Mouse (Mus musculus): ENCODE measurements at regions not wholly inside any gene's neighbourhood (a gene's known extent, or its start where the extent isn't known, plus 50 kb on each side); places are given as distances from the start of the nearest gene placed in this dataset.

GRCm38 (mm10) chr10:45763160-45763955, 185.7 kb downstream of the Hace1 start:
- DNase-seq = no peak

DNA sequence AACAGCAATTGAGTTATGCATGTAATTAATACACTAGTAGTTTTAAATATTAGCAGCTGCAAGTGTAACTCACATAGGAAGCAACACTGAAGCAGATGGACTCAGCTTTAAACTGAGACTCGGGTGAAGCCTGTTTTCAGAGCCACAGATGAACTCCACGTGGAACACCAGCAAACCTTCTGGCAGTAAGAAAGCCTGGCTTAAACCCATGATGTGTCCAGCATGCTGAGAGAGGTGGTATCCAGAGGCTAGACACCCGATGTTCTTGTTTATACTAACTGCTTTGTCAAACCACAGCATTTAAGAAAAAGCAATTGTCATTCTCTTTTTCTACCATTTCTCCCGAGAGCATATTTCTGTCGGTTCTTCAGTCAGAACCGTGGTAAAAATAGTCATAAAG, 202.1 kb downstream of the Hace1 start:
- DNase-seq = no peak

- DNase-seq = no peak
Observed at GRCm38 (mm10) chr10:45783026-45783425, 205.4 kb downstream of the Hace1 start.

DNA sequence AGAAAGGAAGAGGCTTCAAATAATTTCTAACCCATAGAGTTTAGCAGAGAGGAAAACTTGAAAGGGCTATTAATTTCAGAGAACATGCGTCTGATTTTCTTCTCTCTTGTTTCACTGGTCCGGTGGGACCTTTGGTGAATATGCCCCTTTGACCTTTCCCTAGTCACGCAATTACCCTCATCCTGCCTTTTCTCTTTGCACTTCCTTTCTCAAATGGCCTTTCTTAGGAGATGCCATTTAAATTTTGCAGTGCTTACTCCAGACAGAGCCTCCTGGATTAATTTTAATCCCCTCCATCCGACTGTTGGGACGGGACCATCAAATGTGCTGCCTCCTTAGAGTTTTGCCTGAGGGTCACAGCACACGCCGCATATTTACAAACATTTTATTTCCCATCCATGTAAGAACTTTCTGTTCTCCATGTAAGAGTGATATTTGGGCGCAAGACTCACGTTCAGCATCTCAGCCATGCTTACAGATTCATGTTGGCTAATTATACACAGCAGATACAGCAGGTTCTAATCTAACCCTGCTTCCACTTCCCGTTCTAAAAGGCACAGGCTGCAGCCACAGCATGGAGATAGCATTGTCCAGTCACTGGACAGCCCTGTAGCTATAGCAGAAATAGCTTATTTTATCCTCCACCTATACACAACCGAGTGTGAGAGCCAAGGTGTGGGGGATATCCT, 206.0 kb downstream of the Hace1 start:
- DNase-seq = no peak

DNA sequence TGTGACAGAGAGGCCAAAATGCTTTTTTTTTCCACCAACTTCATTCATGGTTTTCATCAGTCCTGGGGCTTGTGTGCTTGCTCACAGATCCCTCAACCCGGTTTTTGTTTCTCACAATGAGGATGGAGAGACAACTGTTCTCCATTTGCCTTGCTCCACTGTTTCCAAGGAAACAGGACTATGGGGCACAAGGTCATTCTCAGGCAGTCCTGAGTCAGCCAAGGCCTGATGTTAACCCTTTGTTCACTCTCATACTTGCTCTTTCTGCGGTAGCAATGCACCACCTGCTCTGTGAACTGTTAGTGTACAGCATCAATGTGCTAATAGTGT, 206.5 kb downstream of the Hace1 start:
- no peak for DNase-seq

DNA sequence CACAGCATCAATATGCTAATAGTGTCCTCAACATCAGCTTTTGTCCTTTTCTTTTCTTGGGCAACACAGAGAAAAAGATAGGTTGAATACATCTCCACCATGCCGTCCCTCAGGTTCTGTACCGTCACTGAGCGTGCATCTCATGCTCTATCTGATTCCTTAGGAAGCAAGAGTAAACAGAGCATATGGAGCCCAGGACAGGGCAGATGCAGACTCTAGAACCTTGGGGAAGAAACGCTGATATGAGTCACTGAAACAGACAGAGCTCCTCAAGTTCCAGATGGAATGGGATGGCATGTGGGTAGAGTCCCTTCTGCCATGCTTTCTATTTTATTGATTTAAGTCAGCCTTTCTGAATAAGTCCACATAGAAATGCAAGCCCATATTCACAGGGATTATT, 206.9 kb downstream of the Hace1 start:
- no peak for DNase-seq

GRCm38 (mm10) chr10:45788356-45788755, 210.7 kb downstream of the Hace1 start:
- no peak for DNase-seq

- no peak for DNase-seq
Observed at GRCm38 (mm10) chr10:45795582-45795981, 218.0 kb downstream of the Hace1 start.

- peak; percentile 47 for DNase-seq
Observed at GRCm38 (mm10) chr10:45800070-45800851, 222.6 kb downstream of the Hace1 start.

GRCm38 (mm10) chr10:45801463-45801862, 223.8 kb downstream of the Hace1 start:
- peak; percentile 4 for DNase-seq

DNA sequence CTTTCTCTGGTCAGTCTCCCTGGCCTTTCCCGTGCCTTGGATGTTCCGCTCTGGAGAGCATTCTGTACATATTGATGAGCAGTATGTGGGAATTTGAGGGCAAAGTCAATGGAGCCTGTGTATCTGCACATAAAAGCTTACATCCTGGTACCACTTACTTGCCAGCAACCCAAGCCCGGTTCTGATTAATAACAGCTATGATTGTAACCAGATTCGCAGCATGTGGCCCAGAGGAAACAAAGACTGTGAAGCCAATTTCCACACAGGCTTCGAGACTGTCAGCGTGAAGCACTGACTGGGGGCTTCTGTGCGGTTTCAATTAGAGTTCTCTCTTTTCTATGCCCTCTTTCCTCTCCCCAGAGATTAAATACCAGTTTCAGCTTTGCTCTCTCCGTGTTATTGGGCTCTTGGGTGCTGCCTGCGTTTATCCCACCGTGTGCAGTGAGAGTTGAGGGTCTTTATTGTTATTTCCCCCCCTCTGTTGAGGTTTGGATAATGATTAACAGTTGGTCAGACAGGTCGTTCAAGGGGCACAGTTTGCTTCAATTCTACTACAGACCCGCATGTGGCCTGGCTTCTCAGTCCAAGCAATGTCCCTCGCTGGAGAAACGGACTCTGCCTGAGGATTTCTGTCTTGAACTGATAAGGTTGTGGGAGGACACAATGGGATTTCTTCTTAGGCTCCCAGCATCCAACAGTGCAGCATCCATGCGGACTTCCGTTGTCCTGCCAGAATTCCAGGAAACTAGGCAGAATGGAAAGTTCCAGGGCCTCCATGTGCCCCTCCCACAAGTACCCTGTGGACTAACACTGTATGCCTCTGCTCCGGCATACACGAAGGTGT, 229.6 kb downstream of the Hace1 start:
- no peak for DNase-seq

DNA sequence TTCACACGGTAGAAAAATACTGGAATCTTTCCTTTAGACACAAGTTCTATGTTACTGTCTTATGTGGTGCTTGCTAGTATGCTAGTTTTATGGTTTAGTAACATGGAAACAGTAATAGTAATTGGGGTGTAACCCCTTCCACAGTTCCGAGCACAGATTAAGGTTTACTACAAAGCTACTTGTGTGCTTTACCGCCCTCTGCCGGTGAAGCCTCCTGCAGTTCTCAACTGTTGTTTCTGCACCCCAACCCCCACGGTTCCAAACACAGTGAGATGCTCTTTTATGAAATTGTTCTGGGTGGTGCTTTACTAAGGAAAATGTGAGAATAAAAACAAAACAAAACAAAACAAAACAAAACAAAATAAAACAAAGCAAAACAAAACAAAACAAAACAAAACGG, 234.3 kb downstream of the Hace1 start:
- DNase-seq = peak; percentile 51

- no peak for DNase-seq
Observed at GRCm38 (mm10) chr10:45813804-45814203, 236.2 kb downstream of the Hace1 start.

DNA sequence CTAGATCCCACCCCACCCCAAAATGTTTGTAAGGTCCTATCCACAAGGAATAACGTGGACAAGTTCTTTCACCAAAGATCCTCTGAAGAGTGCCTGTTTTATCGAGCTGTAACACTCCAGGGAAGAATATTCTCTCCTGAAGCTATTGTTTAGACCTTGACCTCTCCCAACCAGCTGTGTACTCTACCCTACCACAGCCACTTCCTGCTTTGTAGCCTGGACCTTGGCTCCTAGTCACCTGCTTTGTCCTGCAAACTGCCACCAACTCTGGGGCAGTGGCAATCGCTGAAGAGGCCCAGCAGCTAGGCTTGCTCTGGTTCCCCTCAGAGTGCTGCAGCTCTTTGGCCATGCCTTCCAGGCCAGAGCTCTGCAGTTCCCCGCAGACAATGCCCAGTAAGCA, 239.1 kb downstream of the Hace1 start:
- DNase-seq = no peak

DNA sequence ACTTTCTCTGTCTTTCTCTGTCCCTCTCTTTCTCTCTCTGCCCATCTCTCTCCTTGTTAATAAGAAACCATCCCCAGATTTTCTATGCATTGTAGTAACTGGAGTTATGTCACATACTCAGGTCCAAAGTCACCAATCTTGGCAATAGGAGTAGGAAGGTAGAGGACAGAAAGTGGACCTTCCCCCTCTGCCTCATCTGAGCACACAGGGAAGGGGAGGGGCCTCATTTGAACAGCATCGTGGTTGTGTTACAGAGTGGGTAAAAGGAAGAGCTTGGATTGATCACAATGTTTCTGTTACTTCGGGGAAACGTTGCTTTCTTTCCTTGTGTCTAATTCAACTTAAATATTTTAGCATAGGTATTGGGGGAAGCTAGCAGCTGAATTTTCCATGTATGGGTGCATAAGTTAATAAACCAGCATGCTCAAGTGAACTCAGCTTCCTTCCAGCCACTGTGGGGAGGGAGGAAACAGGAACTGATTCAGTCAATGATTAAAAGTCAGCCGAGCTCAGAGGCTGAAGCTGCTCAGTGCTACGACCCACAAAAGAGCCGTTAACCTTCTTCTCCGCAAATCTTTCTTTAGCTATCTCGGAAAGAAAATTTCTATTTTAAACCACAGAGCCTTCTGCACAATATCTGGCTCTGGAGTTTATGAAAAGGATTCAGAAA, 243.5 kb downstream of the Hace1 start:
- no peak for DNase-seq

DNA sequence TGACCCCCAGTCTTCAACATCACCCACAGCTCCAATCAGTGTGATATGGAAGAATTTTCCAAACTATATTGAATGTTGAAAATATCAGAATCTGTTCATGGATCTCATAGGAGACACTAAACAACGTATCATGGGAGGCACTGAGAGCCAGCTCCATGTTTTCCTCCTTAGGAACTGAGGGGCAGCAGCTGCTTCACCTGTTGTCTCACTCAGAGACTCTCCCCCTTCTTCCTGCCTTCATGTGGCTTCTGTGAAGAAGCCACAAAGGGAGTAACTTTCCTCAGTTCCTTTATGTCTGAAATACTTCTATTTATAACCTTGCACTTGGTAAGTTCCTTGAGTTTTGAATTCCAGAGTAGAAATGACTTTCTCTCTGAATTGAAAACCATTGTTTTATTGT, 244.6 kb downstream of the Hace1 start:
- no peak for DNase-seq

DNA sequence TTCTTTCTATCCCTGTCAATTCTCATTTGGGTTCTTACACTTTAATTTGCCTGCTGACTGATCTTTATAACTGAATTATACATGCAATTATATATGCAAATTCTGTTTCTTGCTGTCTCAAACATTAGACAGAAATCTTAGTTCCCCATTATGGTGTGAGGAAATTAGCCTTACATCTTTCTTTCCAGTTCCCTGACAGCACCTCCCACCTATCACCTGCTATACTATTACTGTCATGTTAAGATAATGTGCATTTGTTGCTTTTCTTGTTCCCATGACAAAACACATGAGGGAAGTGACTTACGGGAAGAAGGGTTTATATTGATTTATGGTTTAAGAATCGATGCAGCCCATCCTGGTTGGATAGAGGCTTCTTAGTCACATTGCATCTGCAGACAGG, 246.0 kb downstream of the Hace1 start:
- no peak for DNase-seq

- DNase-seq = no peak
Observed at GRCm38 (mm10) chr10:45848654-45849053, 271.0 kb downstream of the Hace1 start.

DNA sequence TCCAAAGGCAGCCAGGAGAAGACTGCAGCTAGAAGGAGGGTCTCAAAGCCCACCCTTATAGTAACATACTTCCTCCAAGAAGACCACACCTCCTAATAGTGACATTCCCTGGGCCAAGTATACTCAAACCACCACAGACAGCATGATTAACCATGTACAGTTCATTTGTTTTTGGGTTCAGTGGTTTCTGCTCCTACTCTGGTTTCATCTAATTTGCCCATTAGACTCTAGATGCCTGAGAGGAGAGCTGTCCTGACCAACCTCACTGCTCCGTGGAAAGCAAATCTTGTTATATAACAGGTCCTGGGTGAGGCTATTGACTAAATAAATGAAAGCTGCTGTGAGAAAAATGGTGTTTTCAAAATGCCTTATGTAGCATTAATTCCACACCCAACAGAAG, 272.2 kb downstream of the Hace1 start:
- DNase-seq = no peak

DNA sequence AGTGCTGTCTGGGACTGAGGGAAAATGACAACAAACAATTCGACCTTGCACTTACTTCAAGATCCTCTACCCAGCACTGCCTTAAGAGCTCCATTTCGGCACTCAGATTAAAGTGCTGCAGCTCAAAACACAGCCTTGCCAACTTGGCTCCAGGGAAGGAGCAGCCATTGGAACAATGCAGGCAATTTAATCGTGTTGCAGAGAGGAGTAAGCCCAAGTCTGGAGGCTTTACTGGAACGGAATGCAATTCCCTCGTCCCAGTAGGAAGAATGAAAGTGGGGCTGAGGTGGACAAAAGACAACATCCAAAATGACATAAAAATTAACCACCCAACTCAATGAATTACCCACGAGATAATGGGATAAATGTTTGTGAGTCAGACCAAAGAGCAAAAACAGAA, 273.0 kb downstream of the Hace1 start:
- DNase-seq = no peak

DNA sequence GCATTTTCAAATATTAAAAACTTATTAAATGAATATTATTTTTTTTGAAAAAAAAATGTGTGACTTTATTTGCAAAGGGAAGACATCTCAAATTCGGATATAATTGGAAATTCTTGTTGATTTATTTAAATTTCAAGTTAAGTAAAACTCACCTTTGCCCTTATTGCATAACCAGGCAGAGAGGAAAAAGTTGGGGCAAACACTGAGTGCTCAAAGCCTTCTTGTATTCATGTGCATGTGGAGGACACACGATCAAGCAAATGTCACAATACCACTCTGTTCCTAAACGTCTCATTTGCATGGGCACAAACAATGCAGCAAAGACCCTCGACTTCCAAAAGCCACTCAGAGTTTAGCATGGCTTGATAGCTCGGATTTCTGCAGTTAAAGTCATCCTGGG, 275.1 kb downstream of the Hace1 start:
- no peak for DNase-seq

DNA sequence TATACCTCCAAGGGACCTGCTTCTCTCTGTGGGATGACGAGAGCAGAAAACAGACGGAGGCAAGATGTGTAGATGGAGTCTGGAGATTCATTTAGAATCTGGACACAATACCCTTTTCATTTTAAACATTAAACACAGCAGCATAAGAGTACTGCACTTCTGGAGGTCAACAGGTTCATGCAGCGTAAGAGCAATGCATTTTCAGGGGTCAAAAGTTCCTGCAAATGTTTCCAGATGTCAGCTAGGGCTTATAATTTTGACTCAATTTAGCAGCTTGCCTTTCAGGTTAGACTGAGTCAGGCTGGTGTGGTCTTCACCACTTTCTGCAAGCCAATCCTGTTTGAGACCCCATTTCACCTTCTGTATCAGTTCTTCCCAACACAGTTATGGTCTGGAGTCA, 277.9 kb downstream of the Hace1 start:
- DNase-seq = no peak
